Mouse (Mus musculus): ENCODE measurements around the gene Il17a. TPM values are rescaled to one million over a fixed set of nuclear protein-coding genes. Genes with fewer than 3 reads are reported as not detected.

Il17a gene
- not detected in 2 replicates for polyA plus RNA-seq (2014; fragmentation: Nextera tagmentation; extraction: Ambion mirVana)

DNA sequence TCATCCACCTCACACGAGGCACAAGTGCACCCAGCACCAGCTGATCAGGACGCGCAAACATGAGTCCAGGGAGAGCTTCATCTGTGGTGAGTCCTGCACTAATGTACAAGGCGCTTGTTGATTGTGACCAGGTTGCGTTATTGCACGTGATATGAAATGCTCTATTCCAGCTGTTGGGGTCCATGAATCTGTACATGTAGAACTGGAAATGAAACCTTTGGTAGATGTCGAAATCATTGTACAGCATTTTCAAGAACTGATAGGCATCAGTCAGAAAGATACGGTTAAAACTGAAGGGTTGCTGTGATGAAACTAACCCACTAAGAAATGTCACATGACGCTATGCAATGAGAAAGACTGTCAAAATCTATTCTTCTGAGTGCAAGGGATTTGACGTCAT is at the start of gene Il17a:
Gene Il17a (plus strand): TSS at position 3 of the 400 bp plus-strand sequence.
- no peaks in the 10 kb centered on the region for H3K9me3 ChIP-seq (ENCODE audit: control insufficient read depth, low read length)
- H3K4me3 ChIP-seq (ENCODE audit: low read length), result no peak within 1 kb of the TSS
- H3K9ac ChIP-seq (ENCODE audit: low read depth, low read length), result no peak within 1 kb of the TSS
- ATAC-seq (ENCODE audit: low FRiP score, low TSS enrichment), result no peak
- no peaks in the 10 kb centered on the region for H3K36me3 ChIP-seq (ENCODE audit: control insufficient read depth, insufficient read depth, low read length)
- no peaks in the 10 kb centered on the region for H3K4me1 ChIP-seq (ENCODE audit: control insufficient read depth, insufficient read depth, low read length)
- H3K27ac ChIP-seq (ENCODE audit: low read depth, low read length), result no peak within 1 kb of the TSS
- 93% methylated on average over 10 of the region's 10 CpGs for WGBS
- H3K4me2 ChIP-seq (replicated peaks; ENCODE audit: low read depth, low read length), result no peak within 1 kb of the TSS
- H3K27me3 ChIP-seq (ENCODE audit: control insufficient read depth, insufficient read depth, low read length), result no peaks in the 10 kb centered on the region

DNA sequence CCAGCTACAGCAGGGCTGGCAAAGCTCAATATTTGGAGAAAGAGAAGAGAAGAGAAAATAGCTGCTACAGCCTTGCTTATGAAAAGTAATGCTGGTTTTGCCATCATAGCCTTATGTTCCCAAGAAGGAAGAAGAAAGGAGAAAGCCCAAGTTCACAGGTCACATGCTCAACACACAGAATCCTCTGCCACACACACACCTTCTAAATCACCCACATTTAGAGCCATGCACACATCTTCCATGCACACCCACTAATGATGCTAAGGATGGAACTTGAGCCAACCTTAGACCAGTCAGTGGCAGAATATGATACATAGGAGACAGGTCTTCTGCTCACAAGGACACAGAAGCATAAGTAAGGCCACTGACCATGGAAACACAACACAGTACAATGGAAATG is 47.9 kb upstream of the Il17a start:
- Histone ChIP-seq H3K4me2 (replicated peaks; ENCODE audit: low read depth, low read length) (no peak overlapping the region), H3K9ac (ENCODE audit: low read depth, low read length) (no peak overlapping the region), H3K4me1 (ENCODE audit: control insufficient read depth, insufficient read depth, low read length) (no peaks in the 10 kb centered on the region), H3K9me3 (ENCODE audit: control insufficient read depth, low read length) (no peaks in the 10 kb centered on the region), H3K36me3 (ENCODE audit: control insufficient read depth, insufficient read depth, low read length) (no peaks in the 10 kb centered on the region), H3K27ac (ENCODE audit: low read depth, low read length) (no peak overlapping the region), H3K4me3 (ENCODE audit: low read length) (no peak overlapping the region), H3K27me3 (ENCODE audit: control insufficient read depth, insufficient read depth, low read length) (no peaks in the 10 kb centered on the region)
- ATAC-seq (ENCODE audit: low FRiP score, low TSS enrichment), result no peak

- Histone ChIP-seq H3K4me1 (ENCODE audit: control insufficient read depth, insufficient read depth, low read length) (no peaks in the 10 kb centered on the region), H3K27ac (ENCODE audit: low read depth, low read length) (no peak overlapping the region), H3K4me2 (replicated peaks; ENCODE audit: low read depth, low read length) (no peak overlapping the region), H3K9ac (ENCODE audit: low read depth, low read length) (no peak overlapping the region), H3K4me3 (ENCODE audit: low read length) (no peak overlapping the region), H3K27me3 (ENCODE audit: control insufficient read depth, insufficient read depth, low read length) (no peaks in the 10 kb centered on the region), H3K36me3 (ENCODE audit: control insufficient read depth, insufficient read depth, low read length) (no peaks in the 10 kb centered on the region), H3K9me3 (ENCODE audit: control insufficient read depth, low read length) (no peaks in the 10 kb centered on the region)
- ATAC-seq (ENCODE audit: low FRiP score, low TSS enrichment), result no peak
- 95% methylated on average over 5 of the region's 5 CpGs for WGBS
Observed at GRCm38 (mm10) chr1:20683386-20683785, 47.3 kb upstream of the Il17a start.

DNA sequence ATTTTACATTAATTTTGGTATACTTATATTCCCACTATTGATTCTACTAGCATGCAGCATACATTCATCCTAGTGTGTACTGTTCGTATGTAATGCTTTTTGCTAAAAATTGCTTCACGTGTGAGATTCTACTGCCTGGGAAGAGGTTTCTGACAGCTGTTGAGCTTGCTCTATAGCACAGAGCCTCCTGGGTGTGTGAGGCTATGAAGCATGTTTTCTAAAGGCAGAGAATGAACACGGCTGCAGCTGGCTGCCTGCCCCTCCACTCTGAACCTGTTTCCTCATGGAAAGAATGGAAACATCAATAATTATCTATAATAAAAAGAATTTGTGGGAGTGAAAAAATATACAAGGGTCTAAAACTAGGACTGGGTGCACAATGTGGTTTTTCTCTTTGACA is 46.9 kb upstream of the Il17a start:
- Histone ChIP-seq H3K4me2 (replicated peaks; ENCODE audit: low read depth, low read length) (no peak overlapping the region), H3K27me3 (ENCODE audit: control insufficient read depth, insufficient read depth, low read length) (no peaks in the 10 kb centered on the region), H3K27ac (ENCODE audit: low read depth, low read length) (no peak overlapping the region), H3K4me1 (ENCODE audit: control insufficient read depth, insufficient read depth, low read length) (no peaks in the 10 kb centered on the region), H3K9ac (ENCODE audit: low read depth, low read length) (no peak overlapping the region), H3K9me3 (ENCODE audit: control insufficient read depth, low read length) (no peaks in the 10 kb centered on the region), H3K4me3 (ENCODE audit: low read length) (no peak overlapping the region), H3K36me3 (ENCODE audit: control insufficient read depth, insufficient read depth, low read length) (no peaks in the 10 kb centered on the region)
- 79% methylated on average over 3 of the region's 3 CpGs for WGBS
- ATAC-seq (ENCODE audit: low FRiP score, low TSS enrichment), result no peak

DNA sequence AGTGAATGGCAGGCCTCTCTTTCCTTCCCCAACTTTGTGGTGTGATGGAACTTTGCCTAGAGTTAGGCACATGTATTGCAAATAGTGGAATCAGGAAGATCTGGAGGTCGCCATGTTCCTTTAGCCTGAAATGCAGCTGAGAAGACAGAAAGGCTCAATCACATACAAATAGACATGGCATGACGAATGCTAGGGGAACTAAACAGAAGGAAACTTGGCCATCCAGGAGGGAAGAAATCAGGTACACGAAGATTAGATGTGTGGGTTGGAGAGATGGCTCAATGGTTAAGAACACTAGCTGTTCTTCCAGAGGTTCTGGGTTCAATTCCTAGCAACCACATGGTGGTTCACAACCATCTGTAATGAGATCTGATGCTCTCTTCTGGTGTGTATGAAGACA is 46.3 kb upstream of the Il17a start:
- no peak overlapping the region for H3K9ac ChIP-seq (ENCODE audit: low read depth, low read length)
- H3K4me2 ChIP-seq (replicated peaks; ENCODE audit: low read depth, low read length), result no peak overlapping the region
- H3K36me3 ChIP-seq (ENCODE audit: control insufficient read depth, insufficient read depth, low read length), result no peaks in the 10 kb centered on the region
- no peaks in the 10 kb centered on the region for H3K9me3 ChIP-seq (ENCODE audit: control insufficient read depth, low read length)
- no peak overlapping the region for H3K27ac ChIP-seq (ENCODE audit: low read depth, low read length)
- 91% methylated on average over 3 of the region's 3 CpGs for WGBS
- H3K27me3 ChIP-seq (ENCODE audit: control insufficient read depth, insufficient read depth, low read length), result no peaks in the 10 kb centered on the region
- no peak overlapping the region for H3K4me3 ChIP-seq (ENCODE audit: low read length)
- no peak for ATAC-seq (ENCODE audit: low FRiP score, low TSS enrichment)
- H3K4me1 ChIP-seq (ENCODE audit: control insufficient read depth, insufficient read depth, low read length), result no peaks in the 10 kb centered on the region

DNA sequence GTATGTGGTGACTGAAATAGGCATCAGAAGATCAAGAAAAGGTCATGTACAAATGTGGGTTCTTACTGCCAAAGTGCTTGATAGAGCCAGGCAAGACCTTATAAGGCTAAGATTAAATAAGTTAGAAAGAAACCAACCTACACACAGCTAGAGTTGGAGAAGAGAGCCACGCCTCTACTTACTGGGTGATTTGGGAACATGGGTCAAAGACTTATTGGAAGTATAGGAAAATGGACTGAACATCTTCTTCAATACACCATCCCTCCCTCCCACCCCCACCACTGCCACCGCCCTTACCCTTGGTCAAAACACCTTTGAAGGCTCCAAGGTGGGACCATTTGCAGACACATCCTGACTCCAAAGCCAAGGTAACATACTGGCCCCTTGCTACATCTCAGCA is 45.3 kb upstream of the Il17a start:
- no peaks in the 10 kb centered on the region for H3K4me1 ChIP-seq (ENCODE audit: control insufficient read depth, insufficient read depth, low read length)
- no peaks in the 10 kb centered on the region for H3K27me3 ChIP-seq (ENCODE audit: control insufficient read depth, insufficient read depth, low read length)
- no peak overlapping the region for H3K9ac ChIP-seq (ENCODE audit: low read depth, low read length)
- no peak overlapping the region for H3K27ac ChIP-seq (ENCODE audit: low read depth, low read length)
- H3K4me3 ChIP-seq (ENCODE audit: low read length), result no peak overlapping the region
- H3K4me2 ChIP-seq (replicated peaks; ENCODE audit: low read depth, low read length), result no peak overlapping the region
- WGBS, result 91% methylated on average over 2 of the region's 2 CpGs
- no peaks in the 10 kb centered on the region for H3K36me3 ChIP-seq (ENCODE audit: control insufficient read depth, insufficient read depth, low read length)
- ATAC-seq (ENCODE audit: low FRiP score, low TSS enrichment), result no peak
- no peaks in the 10 kb centered on the region for H3K9me3 ChIP-seq (ENCODE audit: control insufficient read depth, low read length)

DNA sequence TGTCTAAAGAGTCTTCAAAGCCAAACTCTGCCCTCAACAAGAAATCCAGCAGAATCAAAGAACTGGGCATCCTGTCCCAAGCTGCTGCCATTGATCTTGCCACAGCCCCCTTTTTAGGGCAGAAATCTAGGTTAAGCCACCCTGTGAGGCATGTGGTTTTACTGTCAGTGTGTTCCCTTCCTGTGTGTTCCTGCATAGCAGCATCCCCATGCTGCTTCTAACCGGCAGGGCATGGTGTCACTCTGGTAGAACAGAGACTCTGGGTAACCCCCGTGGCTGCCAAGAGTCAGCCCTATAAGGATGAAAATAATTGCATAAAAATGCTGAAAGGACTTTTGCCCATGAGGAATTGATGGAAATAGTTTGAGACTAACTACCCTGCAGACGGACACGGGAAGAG is 44.8 kb upstream of the Il17a start:
- WGBS, result 82% methylated on average over 4 of the region's 4 CpGs

GRCm38 (mm10) chr1:20691336-20691735 is 39.4 kb upstream of the Il17a start:
- Histone ChIP-seq H3K4me2 (replicated peaks; ENCODE audit: low read depth, low read length) (no peak overlapping the region), H3K9ac (ENCODE audit: low read depth, low read length) (no peak overlapping the region), H3K27me3 (ENCODE audit: control insufficient read depth, insufficient read depth, low read length) (no peaks in the 10 kb centered on the region), H3K9me3 (ENCODE audit: control insufficient read depth, low read length) (no peaks in the 10 kb centered on the region), H3K4me3 (ENCODE audit: low read length) (no peak overlapping the region), H3K27ac (ENCODE audit: low read depth, low read length) (no peak overlapping the region), H3K4me1 (ENCODE audit: control insufficient read depth, insufficient read depth, low read length) (no peaks in the 10 kb centered on the region), H3K36me3 (ENCODE audit: control insufficient read depth, insufficient read depth, low read length) (no peaks in the 10 kb centered on the region)
- no peak for ATAC-seq (ENCODE audit: low FRiP score, low TSS enrichment)
- 93% methylated on average over 8 of the region's 8 CpGs for WGBS

More for the DNA sequence above, 44.8 kb upstream of the Il17a start:
- Histone ChIP-seq H3K36me3 (ENCODE audit: control insufficient read depth, insufficient read depth, low read length) (no peaks in the 10 kb centered on the region), H3K4me2 (replicated peaks; ENCODE audit: low read depth, low read length) (no peak overlapping the region), H3K9me3 (ENCODE audit: control insufficient read depth, low read length) (no peaks in the 10 kb centered on the region), H3K4me3 (ENCODE audit: low read length) (no peak overlapping the region), H3K9ac (ENCODE audit: low read depth, low read length) (no peak overlapping the region), H3K27ac (ENCODE audit: low read depth, low read length) (no peak overlapping the region), H3K27me3 (ENCODE audit: control insufficient read depth, insufficient read depth, low read length) (no peaks in the 10 kb centered on the region), H3K4me1 (ENCODE audit: control insufficient read depth, insufficient read depth, low read length) (no peaks in the 10 kb centered on the region)
- ATAC-seq (ENCODE audit: low FRiP score, low TSS enrichment), result no peak

DNA sequence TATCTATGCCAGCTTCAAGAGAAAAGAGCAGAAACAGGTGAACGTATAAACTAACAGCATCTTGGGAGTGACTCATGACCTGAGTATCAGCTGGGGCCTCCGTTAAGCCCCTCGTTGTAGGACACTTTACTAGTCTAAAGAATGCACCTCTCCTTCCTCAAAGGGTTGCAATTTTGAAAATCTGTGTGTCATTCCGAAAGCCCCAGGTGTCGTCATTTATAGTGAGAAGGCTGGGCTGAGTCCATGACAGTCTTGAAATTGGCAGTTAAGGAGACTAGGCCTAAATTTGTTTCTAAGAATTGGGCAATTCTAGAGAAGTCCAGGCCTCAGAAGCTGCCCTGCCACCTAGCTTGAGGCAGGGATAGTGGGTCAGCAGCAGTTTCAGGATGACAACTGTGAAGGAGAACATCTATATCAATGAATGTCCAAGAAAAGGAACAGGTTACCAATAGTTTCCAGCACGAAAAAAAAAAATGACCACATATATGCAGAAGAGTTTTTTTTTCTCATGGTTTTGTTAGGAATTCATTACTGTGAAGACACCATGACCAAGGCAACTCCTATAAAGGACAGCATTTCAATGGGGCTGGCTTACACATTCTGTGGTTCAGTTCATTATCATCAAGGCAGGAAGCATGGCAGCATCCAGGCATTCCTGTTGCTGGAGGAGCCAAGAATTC is 36.9 kb upstream of the Il17a start:
- H3K4me2 ChIP-seq (replicated peaks; ENCODE audit: low read depth, low read length), result no peak overlapping the region
- no peak overlapping the region for H3K9ac ChIP-seq (ENCODE audit: low read depth, low read length)
- no peak for ATAC-seq (ENCODE audit: low FRiP score, low TSS enrichment)
- no peaks in the 10 kb centered on the region for H3K27me3 ChIP-seq (ENCODE audit: control insufficient read depth, insufficient read depth, low read length)
- H3K9me3 ChIP-seq (ENCODE audit: control insufficient read depth, low read length), result no peaks in the 10 kb centered on the region
- 83% methylated on average over 6 of the region's 6 CpGs for WGBS
- no peak overlapping the region for H3K4me3 ChIP-seq (ENCODE audit: low read length)
- H3K4me1 ChIP-seq (ENCODE audit: control insufficient read depth, insufficient read depth, low read length), result no peaks in the 10 kb centered on the region
- no peaks in the 10 kb centered on the region for H3K36me3 ChIP-seq (ENCODE audit: control insufficient read depth, insufficient read depth, low read length)
- H3K27ac ChIP-seq (ENCODE audit: low read depth, low read length), result no peak overlapping the region
